Mouse (Mus musculus) forebrain, embryonic 11.5 days (tissue): ENCODE measurements around the gene Asb17. TPM values are rescaled to one million over a fixed set of nuclear protein-coding genes. Genes with fewer than 3 reads are reported as not detected.

Experiments
- ATAC-seq: fragments of 200-750 bp; cut with Nextera tagmentation; replicated peaks from 2 replicates; pipeline ENCODE4 v1.8.0; 2017; ENCODE audit warnings: moderate TSS enrichment; ENCODE audit not compliant: low FRiP score
- DNase-seq: peaks from one replicate; pipeline ENCODE4 v3.0.0-alpha.2; 2017; ENCODE audit warnings: low spot score
- H3K27ac ChIP-seq: fragments of 300-500 bp; sonication (generic); 2 replicates; pipeline ENCODE4 v1.5.1; 2014; ENCODE audit warnings: low read depth, low read length
- H3K27me3 ChIP-seq: fragments of 300-500 bp; sonication (generic); 2 replicates; pipeline ENCODE4 v1.6.1; 2014; ENCODE audit warnings: mild to moderate bottlenecking, low read length, mixed read lengths; ENCODE audit not compliant: control insufficient read depth, insufficient read depth
- H3K36me3 ChIP-seq: fragments of 300-500 bp; sonication (generic); 2 replicates; pipeline ENCODE4 v1.6.1; 2014; ENCODE audit warnings: mild to moderate bottlenecking, low read length, moderate library complexity, mixed read lengths; ENCODE audit not compliant: control insufficient read depth, insufficient read depth
- H3K4me1 ChIP-seq: fragments of 300-500 bp; sonication (generic); replicated peaks from 2 replicates; pipeline ENCODE4 v1.6.1; 2014; ENCODE audit warnings: low read length, mixed read lengths; ENCODE audit not compliant: control insufficient read depth, insufficient read depth
- H3K4me2 ChIP-seq: fragments of 300-500 bp; sonication (generic); 2 replicates; pipeline ENCODE4 v1.6.1; 2014; ENCODE audit warnings: low read depth, mild to moderate bottlenecking, low read length, moderate library complexity, mixed read lengths; ENCODE audit not compliant: severe bottlenecking
- H3K4me3 ChIP-seq: fragments of 300-500 bp; sonication (generic); 2 replicates; pipeline ENCODE4 v1.5.1; 2014; ENCODE audit warnings: low read depth, low read length
- H3K9ac ChIP-seq: fragments of 300-500 bp; sonication (generic); 2 replicates; pipeline ENCODE4 v1.6.1; 2014; ENCODE audit warnings: low read length
- H3K9me3 ChIP-seq: fragments of 300-500 bp; sonication (generic); 2 replicates; pipeline ENCODE4 v1.6.1; 2016; ENCODE audit warnings: low read length, mixed read lengths; ENCODE audit not compliant: control insufficient read depth
- whole genome bisulfite sequencing: fragments of 180-500 bp; shearing (Covaris S2); extraction: QIAGEN DNeasy Blood & Tissue Kit; methylation state at CpG from one replicate; pipeline ENCODE4 v1.1.7; 2014; 5-methylcytosine and 5-hydroxymethylcytosine counted together
- polyA plus RNA-seq: library from polyadenylated mRNA; unstranded; fragments of >200 nt; fragmentation: Nextera tagmentation; extraction: Ambion mirVana; gene quantifications from 2 replicates; pipeline ENCODE4 v1.2.1, GENCODE M21; 2014

Gene Asb17
- polyA plus RNA-seq, 1 experiment from 2014 or later = 0.47 TPM

DNA sequence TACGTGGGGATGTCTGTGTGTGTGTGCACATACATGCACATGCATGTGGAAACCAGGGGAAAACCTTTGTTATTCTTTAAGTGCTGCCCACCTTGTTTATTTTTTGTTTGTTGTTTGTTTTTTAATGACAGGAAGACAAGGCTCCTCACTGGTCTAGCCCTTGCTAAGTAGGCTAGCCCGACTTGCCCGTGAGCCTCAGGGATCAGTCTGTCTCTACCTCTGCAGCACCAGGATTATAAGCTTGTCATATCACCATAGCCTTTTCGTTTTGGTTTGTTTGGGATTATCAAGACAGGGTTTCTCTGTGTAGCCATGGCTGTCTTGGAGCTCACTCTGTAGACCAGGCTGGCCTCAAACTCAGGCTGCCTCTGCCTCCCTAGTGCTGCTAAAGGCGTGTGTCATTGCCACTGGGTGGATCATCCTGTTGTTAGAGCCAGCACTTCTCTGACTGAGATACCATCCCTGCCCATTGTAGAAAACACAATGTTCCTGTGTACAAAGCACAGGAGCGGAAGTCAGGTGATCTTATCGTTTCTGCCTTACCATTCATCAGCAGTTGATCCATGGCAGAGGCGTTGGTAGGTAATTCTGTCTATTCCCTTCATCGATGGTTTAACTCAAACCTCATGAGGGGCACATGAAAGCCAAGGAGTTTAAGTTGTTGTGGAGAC is 37.1 kb upstream of the Asb17 start:
- Histone ChIP-seq H3K4me1 (no peaks in the 10 kb centered on the region; the same call in 1 of the 2 replicates), H3K36me3 (no peaks in the 10 kb centered on the region), H3K27me3 (no peaks in the 10 kb centered on the region), H3K4me2 (no peak overlapping the region), H3K9ac (no peak overlapping the region), H3K9me3 (no peaks in the 10 kb centered on the region), H3K27ac (no peak overlapping the region), H3K4me3 (no peak overlapping the region)
- 87% methylated on average over 9 of the region's 9 CpGs for WGBS
- DNase-seq (no peak), ATAC-seq (peak; percentile 34; the same call in 1 of the 2 replicates)

DNA sequence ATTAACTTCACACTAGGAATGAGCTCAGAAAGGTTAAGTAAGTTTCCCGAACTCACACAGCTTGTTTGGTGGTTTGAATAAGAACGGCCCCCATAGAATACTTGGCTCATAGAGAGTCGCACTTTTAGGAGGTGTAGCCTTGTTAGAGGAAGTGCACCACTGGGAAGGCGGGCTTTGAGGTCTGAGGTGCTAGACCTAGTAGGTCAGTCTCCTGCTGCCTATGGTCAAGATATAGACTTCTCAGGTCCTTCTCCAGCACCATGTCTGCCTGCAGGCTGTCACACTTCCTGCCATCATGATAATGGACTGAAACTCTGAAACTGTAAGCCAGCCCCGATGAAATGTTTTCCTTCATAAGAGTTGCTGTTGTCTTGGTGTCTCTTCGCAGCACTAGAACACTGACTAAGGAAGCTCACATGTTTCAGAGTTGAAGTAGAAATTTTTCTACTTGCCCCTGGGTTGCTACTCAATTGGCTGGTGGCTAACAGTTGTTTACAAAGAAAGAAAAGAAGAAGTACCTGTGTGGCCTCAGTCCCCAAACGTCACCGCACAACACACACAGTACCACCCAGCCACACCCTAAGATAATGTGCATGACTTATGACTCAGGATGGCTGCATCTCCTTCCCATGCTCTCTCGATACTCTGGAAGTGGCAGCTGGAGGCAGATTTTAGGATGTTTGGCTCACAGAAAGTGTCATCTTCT is 36.4 kb upstream of the Asb17 start:
- H3K4me2 ChIP-seq = no peak overlapping the region
- no peak overlapping the region for H3K9ac ChIP-seq
- DNase-seq = no peak
- H3K27ac ChIP-seq = no peak overlapping the region
- H3K4me1 ChIP-seq = no peaks in the 10 kb centered on the region; the same call in 1 of the 2 replicates
- no peaks in the 10 kb centered on the region for H3K9me3 ChIP-seq
- no peaks in the 10 kb centered on the region for H3K36me3 ChIP-seq
- ATAC-seq = no peak
- H3K27me3 ChIP-seq = no peaks in the 10 kb centered on the region
- no peak overlapping the region for H3K4me3 ChIP-seq
- WGBS = 89% methylated on average over 9 of the region's 9 CpGs

DNA sequence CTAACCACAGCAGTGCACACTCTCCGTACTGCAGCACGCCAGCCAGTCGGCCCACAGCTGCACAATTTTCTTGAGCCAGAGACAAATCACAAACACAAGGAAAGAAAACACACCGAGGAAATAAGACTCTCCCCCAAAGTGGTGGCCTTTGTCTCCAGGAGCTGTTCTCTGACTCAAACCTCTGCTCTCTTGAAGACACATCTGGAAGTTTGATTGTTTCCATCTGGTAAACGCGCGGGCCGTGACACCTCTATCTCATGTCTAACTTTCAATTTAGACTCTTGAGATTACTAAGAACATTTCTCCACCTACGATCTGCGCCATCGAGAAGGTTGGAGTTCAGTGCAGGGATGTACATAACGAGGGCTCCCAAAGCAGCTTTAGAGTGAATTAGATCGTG is 35.6 kb upstream of the Asb17 start:
- Histone ChIP-seq H3K4me3 (no peak overlapping the region), H3K27ac (no peak overlapping the region), H3K9ac (no peak overlapping the region), H3K27me3 (no peaks in the 10 kb centered on the region), H3K4me1 (no peaks in the 10 kb centered on the region; the same call in 1 of the 2 replicates), H3K36me3 (no peaks in the 10 kb centered on the region), H3K9me3 (no peaks in the 10 kb centered on the region), H3K4me2 (no peak overlapping the region)
- 83% methylated on average over 13 of the region's 13 CpGs for WGBS
- ATAC-seq = no peak
- no peak for DNase-seq

DNA sequence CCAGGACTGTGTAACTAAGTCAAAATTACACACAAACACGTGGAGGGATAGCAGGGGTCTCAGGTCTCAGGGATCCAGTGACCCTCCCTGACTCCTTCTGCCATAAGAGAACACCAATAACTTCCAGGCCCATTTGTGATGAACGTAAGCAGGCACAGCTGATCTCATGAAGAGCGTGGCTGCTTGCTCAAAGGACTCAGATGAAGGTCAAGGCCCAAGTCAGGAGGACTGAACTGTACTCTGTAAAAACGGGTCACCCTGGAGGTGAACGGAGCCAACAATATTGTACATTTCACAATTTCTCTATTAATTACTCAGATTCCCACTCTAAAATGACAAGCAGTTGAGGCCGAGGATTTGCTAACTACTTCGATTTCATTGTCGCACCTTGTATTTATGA is 30.0 kb upstream of the Asb17 start:
- WGBS = 87% methylated on average over 8 of the region's 8 CpGs

DNA sequence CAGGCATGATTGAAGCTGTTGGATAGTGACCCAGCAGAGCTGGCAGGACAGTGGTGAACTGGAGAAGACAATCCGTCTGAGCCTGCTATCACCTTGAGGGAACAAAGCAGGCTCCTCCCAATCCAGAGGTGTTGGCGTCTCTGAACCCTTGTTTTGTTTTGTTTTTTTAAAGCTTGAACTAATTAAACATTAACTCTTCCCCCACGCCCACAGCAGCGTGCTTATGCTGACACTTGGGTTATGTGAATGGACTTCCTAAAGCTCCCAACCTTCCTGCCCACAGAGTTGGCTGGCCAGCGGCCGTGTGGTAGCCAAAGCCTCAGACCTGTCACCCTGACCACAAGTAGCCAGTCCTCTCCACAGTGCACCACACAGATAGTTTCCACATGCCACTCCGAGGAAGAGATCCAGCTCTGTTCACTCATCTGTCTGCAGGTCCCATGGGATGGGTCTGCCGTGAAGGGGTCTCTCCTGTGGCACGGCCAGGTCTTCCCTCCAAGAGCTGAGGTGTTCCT is 26.6 kb upstream of the Asb17 start:
- Histone ChIP-seq H3K4me3 (no peak overlapping the region), H3K9ac (no peak overlapping the region), H3K4me2 (no peak overlapping the region), H3K36me3 (no peaks in the 10 kb centered on the region), H3K4me1 (no peaks in the 10 kb centered on the region), H3K27me3 (no peaks in the 10 kb centered on the region), H3K27ac (no peak overlapping the region), H3K9me3 (no peaks in the 10 kb centered on the region)
- 88% methylated on average over 9 of the region's 9 CpGs for WGBS
- DNase-seq = no peak
- ATAC-seq = no peak

More for the DNA sequence above, 30.0 kb upstream of the Asb17 start:
- H3K4me3 ChIP-seq = no peak overlapping the region
- H3K36me3 ChIP-seq = no peaks in the 10 kb centered on the region
- DNase-seq (no peak), ATAC-seq (no peak)
- no peaks in the 10 kb centered on the region for H3K4me1 ChIP-seq
- H3K9me3 ChIP-seq = no peaks in the 10 kb centered on the region
- no peak overlapping the region for H3K4me2 ChIP-seq
- H3K27ac ChIP-seq = no peak overlapping the region
- no peak overlapping the region for H3K9ac ChIP-seq
- H3K27me3 ChIP-seq = no peaks in the 10 kb centered on the region

DNA sequence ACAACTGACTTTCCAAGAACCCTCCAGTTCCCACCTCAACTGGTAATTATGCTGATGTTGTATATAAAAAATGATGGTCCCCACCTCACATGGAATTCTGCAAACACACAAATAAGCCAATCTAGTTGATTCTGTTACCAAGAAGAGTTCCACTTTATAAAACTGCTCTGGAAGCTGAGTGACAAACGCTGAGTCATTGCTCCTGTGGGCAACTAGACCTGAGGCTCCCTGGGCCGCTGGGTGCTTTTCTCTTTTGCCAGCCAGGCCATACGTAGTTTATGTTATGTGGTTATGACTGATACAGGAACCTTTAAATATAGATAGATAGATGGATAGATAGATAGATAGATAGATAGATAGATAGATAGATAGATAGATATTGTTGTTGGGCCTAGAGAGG is 25.3 kb upstream of the Asb17 start:
- no peaks in the 10 kb centered on the region for H3K4me1 ChIP-seq
- no peaks in the 10 kb centered on the region for H3K27me3 ChIP-seq
- DNase-seq = no peak
- no peak overlapping the region for H3K4me3 ChIP-seq
- no peak overlapping the region for H3K9ac ChIP-seq
- WGBS = 94% methylated on average over 3 of the region's 3 CpGs
- no peak for ATAC-seq
- no peaks in the 10 kb centered on the region for H3K36me3 ChIP-seq
- no peaks in the 10 kb centered on the region for H3K9me3 ChIP-seq
- H3K27ac ChIP-seq = no peak overlapping the region
- H3K4me2 ChIP-seq = no peak overlapping the region

DNA sequence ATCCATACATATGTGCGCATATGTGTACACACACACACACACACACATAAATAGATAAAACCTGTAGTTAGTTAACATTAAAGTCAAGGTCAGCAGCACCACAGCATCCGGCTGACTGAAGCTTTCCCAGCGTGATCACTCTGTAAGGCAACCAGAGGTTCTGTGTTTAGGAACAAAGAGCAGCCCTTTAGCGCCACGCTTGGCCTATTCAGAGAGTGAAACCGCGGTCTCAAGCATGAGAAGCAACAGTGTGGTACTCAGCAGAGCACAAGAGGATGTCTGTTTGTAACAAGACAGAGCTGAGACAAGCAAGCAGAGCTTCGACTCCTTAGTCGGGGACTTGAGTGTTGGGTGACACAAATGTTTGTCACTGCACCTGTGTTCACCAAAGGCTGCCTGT is 24.6 kb upstream of the Asb17 start:
- Histone ChIP-seq H3K36me3 (no peaks in the 10 kb centered on the region), H3K4me1 (no peaks in the 10 kb centered on the region), H3K27me3 (no peaks in the 10 kb centered on the region), H3K27ac (no peak overlapping the region), H3K4me2 (no peak overlapping the region), H3K4me3 (no peak overlapping the region), H3K9me3 (no peaks in the 10 kb centered on the region), H3K9ac (no peak overlapping the region)
- WGBS = 78% methylated on average over 9 of the region's 9 CpGs
- ATAC-seq = no peak
- DNase-seq = no peak

DNA sequence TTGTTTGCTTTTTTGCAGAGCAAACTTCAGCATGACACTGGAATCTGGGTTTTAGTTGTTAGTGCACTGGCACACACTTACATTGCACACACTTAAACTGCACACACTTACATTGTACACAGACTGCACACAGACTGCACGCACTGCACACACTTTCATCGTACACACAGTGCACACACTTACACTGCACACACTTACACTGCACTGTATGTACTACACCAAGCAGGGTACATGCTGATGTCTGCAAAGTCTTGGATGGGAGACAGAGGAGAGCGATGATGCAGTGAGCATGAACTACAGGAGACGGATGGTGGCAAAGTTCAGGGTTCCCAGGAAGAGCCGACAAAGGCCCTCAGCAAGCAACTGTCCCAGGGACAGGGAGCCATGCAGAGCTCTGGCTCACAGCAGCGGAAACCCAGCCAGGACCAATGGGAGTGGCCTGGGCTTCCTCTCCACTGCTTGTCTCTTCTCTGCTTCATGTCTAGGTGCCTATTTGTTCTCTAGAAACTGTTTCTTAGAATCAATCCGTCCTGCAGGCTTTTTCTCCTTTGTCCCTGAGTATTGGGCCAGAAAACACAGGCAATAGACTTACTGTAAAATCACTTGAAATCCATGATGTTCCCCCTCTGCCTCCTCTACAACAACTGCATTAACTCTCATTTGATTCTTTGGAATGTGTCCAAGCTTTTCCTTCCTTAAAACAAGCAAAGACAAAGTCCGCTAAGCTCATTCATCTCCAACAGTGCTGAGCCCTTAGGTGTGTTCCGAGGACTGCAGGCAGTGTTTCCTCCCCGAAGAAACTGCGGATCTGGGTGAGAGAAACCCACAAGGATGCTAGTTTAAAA is 20.1 kb upstream of the Asb17 start:
- WGBS = 75% methylated on average over 11 of the region's 11 CpGs
- no peak overlapping the region for H3K4me2 ChIP-seq
- no peaks in the 10 kb centered on the region for H3K9me3 ChIP-seq
- no peaks in the 10 kb centered on the region for H3K36me3 ChIP-seq
- H3K9ac ChIP-seq = no peak overlapping the region
- no peaks in the 10 kb centered on the region for H3K27me3 ChIP-seq
- H3K4me1 ChIP-seq = no peaks in the 10 kb centered on the region
- ATAC-seq (no peak), DNase-seq (no peak)
- H3K27ac ChIP-seq = no peak overlapping the region
- no peak overlapping the region for H3K4me3 ChIP-seq
